Mouse (Mus musculus) naive thymus-derived CD4-positive, alpha-beta T cell, adult 2 months (primary cell): Measurements from ENCODE around the gene Odf4.

ENCODE experiments used
- DNase-seq: peaks from one replicate; pipeline ENCODE4 v3.0.0-alpha.2; 2011; ENCODE audit warnings: low read depth

Gene Odf4

DNA sequence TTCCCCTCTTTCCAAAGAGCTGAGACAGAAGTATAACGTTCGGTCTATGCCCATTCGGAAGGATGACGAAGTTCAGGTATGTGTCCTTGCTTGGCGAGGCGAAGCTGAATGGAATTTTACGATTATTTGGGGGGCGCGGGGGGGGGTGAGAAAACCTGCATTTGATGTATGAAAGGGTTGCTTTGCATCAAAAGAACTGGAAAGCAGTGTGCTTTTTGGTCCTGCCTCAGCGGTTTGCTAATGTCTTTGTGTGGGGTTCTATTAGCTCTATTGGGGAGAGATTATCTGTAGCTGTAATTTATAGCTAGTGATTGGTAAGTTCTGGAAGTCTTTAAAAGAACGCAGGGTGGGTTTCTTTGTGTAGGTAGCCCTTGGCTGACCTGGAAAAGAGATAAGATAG is 24.5 kb downstream of the Odf4 start:
- no peak for DNase-seq

- no peak for DNase-seq
These were observed 24.9 kb downstream of the Odf4 start for GRCm38 (mm10) chr11:68902047-68902364.

DNA sequence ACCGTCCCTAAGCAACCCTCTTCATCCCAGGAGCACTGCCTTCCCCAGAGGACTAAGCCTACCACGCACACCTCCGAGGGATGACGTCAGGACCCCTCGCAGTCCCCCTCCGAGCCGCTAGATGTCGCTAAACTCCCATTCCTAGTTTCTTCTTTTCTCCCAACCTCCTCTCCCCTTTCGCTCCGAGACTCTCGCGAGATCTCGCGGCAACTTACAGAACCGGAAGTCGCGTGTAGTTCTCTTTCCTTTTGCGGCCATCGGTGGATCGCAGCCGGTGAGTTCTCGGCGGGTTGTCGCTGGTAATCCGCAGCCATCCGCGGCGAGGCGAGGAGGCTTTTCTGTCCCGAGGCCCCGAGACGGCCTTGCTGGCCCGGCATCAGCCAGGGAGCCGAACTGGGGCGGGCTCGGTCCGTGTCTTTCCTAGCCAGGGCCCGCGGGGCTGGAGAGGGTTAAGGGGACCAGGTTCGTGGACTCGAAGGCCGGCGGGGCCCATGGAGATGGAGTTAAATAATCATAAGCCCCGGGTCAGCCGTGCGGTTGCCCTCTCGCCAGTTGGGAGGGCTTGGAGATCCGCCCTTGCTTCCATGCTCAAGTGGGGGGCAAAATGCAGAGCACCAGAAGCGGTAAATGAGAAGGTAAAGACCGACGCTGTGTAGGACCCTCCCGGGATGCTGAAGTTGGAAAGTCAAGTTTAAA is 25.4 kb downstream of the Odf4 start, which contains the start of gene Rpl26:
Rpl26 (plus strand) TSS at position 233 of the 696 bp plus-strand sequence.
- DNase-seq = peak; percentile 100

- no peak for DNase-seq
These were observed 26.1 kb downstream of the Odf4 start for GRCm38 (mm10) chr11:68900519-68901350.

GRCm38 (mm10) chr11:68899815-68900214 is 27.1 kb downstream of the Odf4 start:
- peak; percentile 21 for DNase-seq

DNA sequence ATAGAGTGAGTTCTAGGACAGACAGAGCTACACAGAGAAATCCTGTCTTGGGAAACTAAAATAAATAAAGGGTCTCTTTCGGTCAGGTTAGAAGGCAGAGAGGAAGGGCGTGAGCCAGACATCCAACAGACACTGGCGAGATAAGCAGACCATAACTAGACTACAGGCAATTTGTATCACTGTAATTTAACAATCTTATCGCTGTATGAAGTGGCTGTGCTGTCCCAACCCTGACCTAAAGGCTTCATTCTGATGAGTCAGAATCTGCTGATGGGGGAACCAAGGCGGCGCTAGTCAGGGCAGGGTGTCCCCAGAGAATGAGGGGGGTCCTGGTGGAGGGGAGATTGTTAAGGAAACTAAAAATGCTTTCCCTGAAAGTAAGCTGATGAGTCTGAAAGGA is 28.1 kb downstream of the Odf4 start:
- no peak for DNase-seq

DNA sequence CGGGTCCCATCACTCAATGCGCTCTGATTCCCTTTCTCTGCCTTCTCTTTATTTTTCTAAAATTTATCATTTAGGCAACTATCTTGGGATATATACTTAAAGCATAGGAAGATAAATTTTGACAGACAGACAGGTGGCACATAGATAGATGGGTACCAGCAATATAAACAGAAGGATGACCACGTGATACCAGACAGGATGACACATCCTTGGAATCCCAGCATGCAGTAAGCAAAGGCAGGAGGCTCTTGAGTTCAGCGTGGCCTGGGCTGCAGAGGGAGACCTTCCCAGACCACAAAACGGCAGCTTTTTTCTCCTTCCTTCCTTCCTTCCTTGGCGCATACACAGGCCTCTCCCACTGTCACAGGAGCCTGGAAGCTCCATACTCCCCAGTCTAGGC is 29.0 kb downstream of the Odf4 start:
- no peak for DNase-seq

GRCm38 (mm10) chr11:68897120-68897519 is 29.8 kb downstream of the Odf4 start:
- DNase-seq = peak; percentile 81

DNA sequence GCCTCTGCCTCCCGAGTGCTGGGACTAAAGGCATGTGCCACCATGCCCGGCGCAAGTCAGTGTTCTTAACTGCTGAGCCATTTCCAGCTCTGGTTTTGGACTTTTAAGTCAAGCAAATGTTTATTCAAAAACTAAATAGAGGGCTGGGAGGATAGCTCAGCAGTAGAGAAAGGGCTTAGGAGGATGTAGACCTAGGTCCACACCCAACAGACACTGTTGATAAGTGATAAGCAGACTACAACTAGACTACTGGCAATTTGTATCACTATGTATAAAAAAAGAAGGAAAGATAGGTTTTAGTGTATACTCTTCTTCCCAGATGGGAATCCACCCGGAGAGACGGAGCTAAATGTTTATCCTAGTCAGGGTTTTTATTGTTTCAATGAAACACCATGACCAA is 30.6 kb downstream of the Odf4 start:
- DNase-seq = no peak

GRCm38 (mm10) chr11:68893911-68894464 is 32.9 kb downstream of the Odf4 start:
- no peak for DNase-seq

GRCm38 (mm10) chr11:68892233-68892832 is 34.5 kb downstream of the Odf4 start:
- no peak for DNase-seq

DNA sequence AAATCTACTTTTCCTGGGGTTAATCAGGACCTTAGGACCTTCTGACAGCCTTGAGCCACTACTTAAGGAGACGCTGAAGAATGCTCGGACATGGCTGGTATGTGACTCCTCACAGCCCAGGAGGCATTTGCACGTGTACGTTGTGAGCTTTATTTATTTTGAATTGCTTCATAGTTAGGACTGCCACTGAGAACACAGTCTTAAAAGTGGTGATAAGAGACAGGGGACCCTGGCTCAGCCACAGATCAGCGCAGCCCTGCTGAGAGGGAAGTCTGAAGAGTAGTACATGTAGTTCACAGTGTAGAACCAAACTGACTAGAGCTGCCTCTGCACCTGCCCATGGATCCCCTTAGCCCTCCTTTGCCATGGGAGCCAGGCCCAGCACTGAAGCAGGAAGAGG is 35.1 kb downstream of the Odf4 start:
- DNase-seq = no peak

- DNase-seq = no peak
These were observed 36.3 kb downstream of the Odf4 start for GRCm38 (mm10) chr11:68890625-68891024.

GRCm38 (mm10) chr11:68888653-68889052 is 38.2 kb downstream of the Odf4 start:
- no peak for DNase-seq

DNA sequence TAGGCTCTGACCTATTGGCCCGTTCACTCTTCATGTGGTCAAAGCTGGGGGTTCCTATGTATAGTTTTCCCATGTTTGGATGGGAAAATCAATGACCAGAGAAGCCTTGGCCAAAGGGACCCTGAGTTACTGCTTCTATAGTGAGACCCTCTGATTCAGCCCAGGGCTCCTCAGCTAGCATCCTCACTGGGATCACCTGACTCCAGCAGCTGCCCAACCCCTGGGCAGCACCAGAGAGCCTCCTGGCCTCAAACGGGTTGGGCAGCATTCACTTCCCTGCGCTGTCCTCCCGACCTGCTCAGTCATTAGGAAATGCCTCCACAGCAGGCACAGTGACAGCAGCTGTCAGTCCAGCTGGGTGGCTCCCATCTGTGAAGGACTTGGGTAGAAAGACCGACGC is 38.6 kb downstream of the Odf4 start, which contains the start of gene Rnf222:
Rnf222 (plus strand) TSS at position 301 of the 400 bp plus-strand sequence.
- no peak for DNase-seq

DNA sequence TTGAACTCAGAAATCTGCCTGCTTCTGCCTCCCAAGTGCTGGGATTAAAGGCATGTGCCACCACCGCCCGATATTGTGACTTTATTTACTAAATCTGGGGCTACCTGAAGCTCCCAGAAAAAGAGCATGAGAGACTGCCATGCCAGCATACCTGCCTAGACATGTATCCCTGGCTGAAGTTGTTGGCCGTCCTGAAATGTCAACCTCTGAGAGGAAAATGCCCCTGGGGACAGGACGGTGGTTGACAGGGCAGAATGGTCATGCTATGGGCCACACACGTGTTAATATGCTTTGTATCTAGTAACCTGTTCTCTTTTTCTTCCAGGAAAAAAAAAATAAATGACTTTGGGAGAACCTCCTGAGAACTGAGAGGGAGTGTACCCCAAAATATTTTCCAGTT is 40.8 kb downstream of the Odf4 start:
- DNase-seq = no peak

GRCm38 (mm10) chr11:68884368-68884767 is 42.5 kb downstream of the Odf4 start:
- no peak for DNase-seq

DNA sequence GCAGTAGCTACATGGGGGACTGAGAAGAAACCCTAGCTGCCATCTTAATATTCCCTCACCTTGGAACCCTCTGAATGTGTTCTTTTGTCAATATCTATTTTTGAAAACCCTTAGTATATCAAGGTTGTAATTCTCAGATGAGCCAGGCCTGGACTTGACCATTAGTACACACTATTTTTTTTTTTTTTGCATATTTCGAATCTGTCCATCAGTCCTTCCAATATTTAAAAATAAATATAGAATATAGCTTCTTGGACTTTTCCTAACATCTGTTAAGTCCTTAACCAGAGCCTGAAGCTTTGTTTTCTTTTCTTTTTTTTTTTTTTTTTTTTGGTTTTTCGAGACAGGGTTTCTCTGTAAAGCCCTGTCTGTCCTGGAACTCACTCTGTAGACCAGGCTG is 43.0 kb downstream of the Odf4 start:
- DNase-seq = no peak

- no peak for DNase-seq
These were observed 44.8 kb downstream of the Odf4 start for GRCm38 (mm10) chr11:68882107-68882506.

DNA sequence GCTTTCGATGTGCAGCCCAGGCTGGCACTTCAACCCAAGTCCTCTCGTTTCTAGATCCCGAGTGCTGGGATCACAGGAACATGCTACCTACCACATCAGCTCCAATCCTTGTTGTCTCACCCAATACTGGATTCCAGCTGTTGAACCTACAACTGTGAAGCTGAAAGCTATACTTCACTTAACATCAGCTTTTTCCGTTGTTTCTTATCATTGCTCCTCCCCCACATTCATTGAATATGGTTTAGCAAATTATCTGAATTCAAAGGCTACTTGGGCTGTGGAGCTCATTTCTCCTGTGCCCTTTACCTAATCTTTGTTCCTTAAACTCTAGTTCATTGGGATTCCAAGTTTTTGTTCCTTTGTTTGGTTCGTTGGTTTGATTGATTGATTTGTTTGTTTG is 48.1 kb downstream of the Odf4 start:
- no peak for DNase-seq

- peak; percentile 81 for DNase-seq
These were observed 52.0 kb downstream of the Odf4 start for GRCm38 (mm10) chr11:68874841-68875240.
